Mouse (Mus musculus) bone marrow macrophage, adult 2 months (primary cell): Measurements from ENCODE around the gene Dnah6. TPM values are rescaled to one million over a fixed set of nuclear protein-coding genes. Genes with fewer than 3 reads are reported as not detected.

Experiments
- H3K27ac ChIP-seq: 2 replicates; pipeline ENCODE4 v1.5.1; 2012; ENCODE audit warnings: low read depth, low read length; ENCODE audit not compliant: insufficient read depth
- H3K4me1 ChIP-seq: 2 replicates; pipeline ENCODE4 v1.6.1; 2012; ENCODE audit warnings: low read length; ENCODE audit not compliant: control insufficient read depth, insufficient read depth
- H3K4me3 ChIP-seq: 2 replicates; pipeline ENCODE4 v1.5.1; 2012; ENCODE audit warnings: mild to moderate bottlenecking, low read length, moderate library complexity; ENCODE audit not compliant: insufficient read depth
- CTCF ChIP-seq: IDR thresholded peaks from 2 replicates; pipeline ENCODE4 v1.5.1; 2012; ENCODE audit warnings: low read depth, mild to moderate bottlenecking, low read length, moderate library complexity
- POLR2A ChIP-seq: IDR thresholded peaks from 2 replicates; pipeline ENCODE4 v1.6.1; 2012; ENCODE audit warnings: mild to moderate bottlenecking, low read depth, low read length, borderline replicate concordance
- polyA plus RNA-seq: library from polyadenylated mRNA; stranded (reverse); fragments of >200 nt; gene quantifications from 2 replicates; pipeline ENCODE4 v1.2.4, GENCODE M21; 2012; ENCODE audit not compliant: missing spikeins, insufficient read depth, insufficient read length

Gene Dnah6
- polyA plus RNA-seq, 1 experiment, result not detected

DNA sequence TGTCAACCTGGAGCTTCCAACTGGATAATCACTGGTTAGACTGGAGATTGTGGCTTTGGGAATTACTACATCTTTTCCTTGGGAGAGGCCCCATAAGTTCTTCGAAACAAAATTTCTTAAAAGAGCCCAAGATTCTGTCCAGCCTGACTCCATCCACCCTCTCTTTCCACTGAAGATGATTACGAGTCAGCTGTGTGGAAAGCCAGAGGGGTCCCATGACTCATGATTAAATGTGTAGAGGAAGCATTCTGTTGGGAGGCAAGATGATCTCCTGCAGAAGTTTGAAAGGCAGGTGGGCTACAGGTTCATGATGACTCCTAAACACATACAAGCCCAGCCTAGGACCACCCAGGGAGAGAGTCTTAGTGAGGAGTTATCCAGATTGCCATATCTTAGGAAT lies 66.0 kb downstream of the Dnah6 start:
- Histone ChIP-seq H3K27ac (no peak overlapping the region), H3K4me3 (no peak overlapping the region), H3K4me1 (peaks cover 6% of the 10 kb centered on the region; the same call in 1 of the 2 replicates)
- TF ChIP-seq POLR2A (no peak), CTCF (no peak)

DNA sequence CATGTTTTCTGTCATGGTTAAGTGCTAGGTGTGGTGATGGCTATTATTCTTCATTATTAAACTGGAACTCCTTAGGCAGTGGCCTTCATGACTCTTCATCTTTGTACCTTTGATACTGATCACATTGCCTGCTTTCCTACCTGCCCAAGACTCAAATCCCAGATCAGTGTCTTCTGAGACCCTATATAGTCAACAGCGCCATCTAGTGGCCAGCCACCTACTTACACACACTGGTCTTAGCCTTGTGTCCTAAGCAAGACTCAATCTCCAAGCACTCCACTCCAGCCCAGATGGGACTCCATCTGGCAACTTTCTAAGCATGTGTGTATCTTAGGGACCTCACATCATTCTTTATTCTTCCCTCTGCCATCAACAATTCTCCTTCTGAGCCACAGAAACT lies 67.8 kb downstream of the Dnah6 start:
- no peak for TF ChIP-seq POLR2A
- TF ChIP-seq CTCF, result no peak
- H3K27ac ChIP-seq, result no peak overlapping the region
- H3K4me1 ChIP-seq, result peaks cover 6% of the 10 kb centered on the region; the same call in 1 of the 2 replicates
- no peak overlapping the region for H3K4me3 ChIP-seq

DNA sequence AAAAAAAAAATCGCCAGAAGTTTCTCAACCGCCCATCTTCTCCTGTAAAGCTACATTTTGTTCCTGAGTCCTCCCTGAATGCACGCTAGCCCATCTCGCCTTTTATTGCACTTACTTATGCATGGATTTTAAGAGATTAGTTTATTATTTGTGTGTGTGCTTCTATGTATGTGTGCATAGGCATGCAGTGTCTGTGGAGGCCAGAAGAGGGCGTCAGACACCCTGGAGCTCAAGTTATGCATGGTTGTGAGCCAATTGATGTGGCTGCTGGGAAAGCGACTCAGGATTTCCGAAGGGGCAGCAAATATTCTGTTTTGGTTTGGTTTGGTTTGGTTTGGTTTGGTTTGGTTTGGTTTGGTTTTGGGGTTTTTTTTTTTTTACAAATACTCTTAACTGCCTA lies 78.0 kb downstream of the Dnah6 start:
- Histone ChIP-seq H3K27ac (no peak overlapping the region), H3K4me1 (no peaks in the 10 kb centered on the region), H3K4me3 (no peak overlapping the region)
- TF ChIP-seq CTCF (no peak), POLR2A (no peak)

DNA sequence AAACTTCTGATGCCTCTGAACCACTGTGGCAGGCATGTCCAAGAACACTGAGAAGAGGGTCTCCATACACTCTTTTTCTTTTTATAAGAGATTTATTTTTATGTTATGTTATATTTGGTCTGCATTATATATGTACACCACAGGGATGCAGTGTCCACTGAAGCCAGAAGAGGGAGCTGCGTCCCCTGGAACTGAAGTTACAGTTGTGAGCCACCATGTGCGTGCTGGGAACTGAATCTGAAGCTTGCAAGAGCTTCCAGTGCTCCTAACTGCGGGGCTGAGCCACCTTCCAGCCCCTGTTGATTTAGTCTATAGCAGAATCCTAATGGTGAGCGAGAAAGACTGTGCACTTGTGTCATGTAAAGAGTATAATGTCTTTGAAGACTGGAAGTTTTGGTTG lies 78.7 kb downstream of the Dnah6 start:
- Histone ChIP-seq H3K27ac (no peak overlapping the region), H3K4me3 (no peak overlapping the region), H3K4me1 (no peaks in the 10 kb centered on the region)
- TF ChIP-seq POLR2A (no peak), CTCF (no peak)

DNA sequence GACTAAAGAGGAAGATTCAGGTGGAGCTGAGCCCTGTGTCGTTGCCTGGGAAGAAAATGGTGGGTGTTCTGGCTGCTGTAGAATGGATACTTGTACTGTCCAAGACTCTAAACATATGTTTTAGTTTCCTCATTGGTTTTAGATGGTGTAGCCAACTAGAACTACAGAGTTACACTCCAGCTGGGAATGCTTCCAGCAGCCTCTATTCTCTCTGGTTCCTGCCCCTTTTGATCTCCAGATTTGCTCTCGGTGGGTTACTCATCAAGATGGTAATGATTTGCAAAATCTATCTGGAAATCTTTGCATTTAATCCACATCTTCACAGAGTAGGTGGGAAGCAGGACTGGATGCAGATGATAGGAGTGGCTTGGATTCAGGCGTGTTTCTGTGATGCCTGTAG lies 80.6 kb downstream of the Dnah6 start:
- no peaks in the 10 kb centered on the region for H3K4me1 ChIP-seq
- H3K27ac ChIP-seq, result no peak overlapping the region
- no peak overlapping the region for H3K4me3 ChIP-seq
- TF ChIP-seq CTCF, result no peak
- TF ChIP-seq POLR2A, result no peak

DNA sequence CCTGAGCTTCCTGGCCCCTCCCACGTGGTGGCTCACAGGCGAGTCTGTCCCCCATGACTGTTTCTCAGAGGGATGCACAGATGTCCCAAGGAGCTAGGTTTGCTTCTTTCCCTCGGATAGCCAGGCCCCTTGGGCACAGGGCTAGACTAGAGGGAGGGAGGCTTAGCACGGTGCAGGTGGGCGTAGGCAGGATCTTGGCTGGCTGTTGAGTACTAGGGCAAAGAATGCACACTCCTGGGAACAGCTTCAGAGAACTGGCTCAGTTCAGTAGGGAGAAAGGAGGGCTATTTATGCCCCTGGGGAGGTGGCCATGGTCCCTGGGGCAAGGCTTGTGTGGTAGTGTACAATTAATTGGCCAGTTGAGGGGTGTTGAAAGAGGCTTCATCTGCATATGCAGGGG lies 88.7 kb downstream of the Dnah6 start:
- TF ChIP-seq POLR2A, result no peak
- no peak for TF ChIP-seq CTCF
- Histone ChIP-seq H3K27ac (no peak overlapping the region), H3K4me1 (no peaks in the 10 kb centered on the region), H3K4me3 (no peak overlapping the region)

DNA sequence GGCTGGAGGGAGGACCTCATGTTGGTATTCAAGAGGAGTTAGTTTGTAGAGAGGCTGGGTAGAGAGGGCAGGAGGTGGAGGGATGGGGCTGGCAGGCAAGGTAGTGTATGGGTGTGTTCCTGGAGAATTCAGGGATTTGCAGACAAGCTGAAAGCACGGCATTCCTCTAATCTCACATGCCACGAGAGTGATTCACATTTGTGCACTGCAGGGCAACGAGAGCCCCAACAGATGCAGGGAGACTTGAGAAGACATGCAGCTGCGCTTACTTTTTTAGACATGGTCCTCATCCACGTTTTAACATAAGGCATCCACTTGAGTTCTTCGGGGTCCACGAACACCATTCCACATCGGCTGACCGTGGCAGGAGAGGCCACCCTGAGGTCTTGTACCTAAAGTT lies 93.9 kb downstream of the Dnah6 start:
- Histone ChIP-seq H3K4me1 (no peaks in the 10 kb centered on the region), H3K4me3 (no peak overlapping the region), H3K27ac (no peak overlapping the region)
- no peak for TF ChIP-seq CTCF
- no peak for TF ChIP-seq POLR2A

DNA sequence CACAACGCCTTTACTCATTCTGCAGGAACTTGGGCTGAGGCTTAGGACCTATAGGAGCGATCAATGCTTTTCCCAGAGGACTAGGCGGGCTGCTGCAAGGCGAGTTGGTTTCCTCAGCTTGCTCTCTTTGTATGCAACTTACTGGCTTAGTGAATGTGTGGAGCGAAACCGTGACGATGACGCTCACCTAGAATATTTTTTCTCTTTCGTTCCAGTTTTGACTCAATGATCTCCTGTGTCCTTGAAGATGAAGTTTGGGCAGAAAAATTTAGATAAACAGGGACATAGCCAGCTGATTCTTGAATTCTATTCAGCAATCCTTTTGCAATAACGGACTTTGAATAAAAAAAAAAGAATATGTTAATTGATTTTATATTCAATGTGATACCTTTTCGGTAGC lies 101.1 kb downstream of the Dnah6 start:
- Histone ChIP-seq H3K27ac (no peak overlapping the region), H3K4me3 (no peak overlapping the region), H3K4me1 (no peaks in the 10 kb centered on the region)
- TF ChIP-seq CTCF, result no peak
- no peak for TF ChIP-seq POLR2A

DNA sequence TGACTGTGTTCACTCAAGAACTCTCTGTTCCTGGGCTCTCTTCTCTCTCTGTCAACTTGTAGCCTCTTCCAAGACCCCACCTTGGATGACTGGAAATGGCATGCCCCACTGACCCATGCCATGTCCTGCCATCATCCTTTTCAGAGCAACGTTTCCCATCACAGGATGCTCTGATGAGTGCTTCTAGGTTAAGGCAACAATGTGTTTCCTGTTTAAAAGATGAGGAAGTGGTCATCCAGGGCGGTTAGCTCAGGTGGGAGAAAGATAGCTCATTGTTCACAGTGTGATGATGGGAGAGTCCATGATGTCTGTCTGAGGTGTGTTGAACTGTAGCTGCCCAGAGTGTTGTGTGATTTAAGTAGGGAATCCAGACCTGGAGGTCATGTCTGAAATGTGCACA lies 107.6 kb downstream of the Dnah6 start:
- Histone ChIP-seq H3K4me3 (no peak overlapping the region), H3K27ac (no peak overlapping the region)

DNA sequence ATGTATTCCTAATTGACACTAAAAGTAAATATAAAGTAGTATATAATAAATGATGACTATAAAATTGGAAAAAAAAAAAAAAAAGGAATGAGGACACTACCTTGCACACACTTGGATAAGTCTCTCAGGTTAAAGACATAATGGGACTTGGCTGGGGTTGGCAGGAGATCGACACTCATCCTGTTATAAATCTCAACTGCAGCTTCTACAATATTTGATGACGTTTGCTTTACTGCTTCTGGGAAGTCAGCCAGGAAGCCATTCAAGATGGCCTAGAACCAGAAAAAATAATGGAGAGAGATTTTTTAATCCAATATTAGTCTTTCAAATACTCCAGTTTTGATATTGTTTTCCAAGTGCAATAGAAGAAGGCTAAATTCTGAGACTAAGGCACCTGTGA lies 108.1 kb downstream of the Dnah6 start:
- no peak overlapping the region for H3K4me3 ChIP-seq
- no peak for TF ChIP-seq CTCF
- no peak for TF ChIP-seq POLR2A
- H3K27ac ChIP-seq, result no peak overlapping the region
- no peaks in the 10 kb centered on the region for H3K4me1 ChIP-seq

More for the DNA sequence above, 107.6 kb downstream of the Dnah6 start:
- TF ChIP-seq CTCF (no peak), POLR2A (no peak)
- no peaks in the 10 kb centered on the region for H3K4me1 ChIP-seq

DNA sequence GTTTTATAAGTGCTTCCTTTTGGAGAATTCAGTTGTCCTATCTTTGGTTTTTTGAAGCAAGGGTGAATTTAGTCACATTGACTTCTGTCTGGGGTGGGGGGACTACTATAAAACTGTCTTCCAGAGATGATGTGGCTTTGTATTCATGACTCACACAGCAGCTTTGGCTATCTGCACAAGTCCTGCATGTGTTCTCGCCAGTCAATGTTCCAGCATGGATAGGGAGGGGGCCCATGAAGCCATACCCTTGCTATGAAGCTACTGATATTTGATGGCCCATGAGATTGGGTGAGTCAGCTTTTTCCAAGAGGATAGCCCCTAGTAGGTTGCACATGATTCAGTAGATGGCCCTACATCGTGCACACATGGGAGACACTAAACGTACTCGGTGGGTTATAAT lies 128.3 kb downstream of the Dnah6 start:
- Histone ChIP-seq H3K27ac (no peak overlapping the region), H3K4me3 (no peak overlapping the region), H3K4me1 (no peaks in the 10 kb centered on the region)
- no peak for TF ChIP-seq CTCF
- no peak for TF ChIP-seq POLR2A
